Mouse (Mus musculus) heart, embryonic 10.5 days (tissue): ENCODE measurements around the gene Tmem56. TPM values are rescaled to one million over a fixed set of nuclear protein-coding genes. Genes with fewer than 3 reads are reported as not detected.
A peak's percentile ranks its signal among the peaks of the same experiment; 100 is the strongest.

Source experiments
- DNase-seq: peaks from one replicate; pipeline ENCODE4 v3.0.0-alpha.2; 2017; ENCODE audit warnings: low spot score
- H3K27ac ChIP-seq: fragments of 300-500 bp; sonication (generic); 2 replicates; pipeline ENCODE4 v1.5.1; 2016; ENCODE audit warnings: mild to moderate bottlenecking
- H3K27me3 ChIP-seq: fragments of 300-500 bp; sonication (generic); 2 replicates; pipeline ENCODE4 v1.6.1; 2016; ENCODE audit warnings: mild to moderate bottlenecking; ENCODE audit not compliant: poor library complexity, insufficient read depth, severe bottlenecking
- H3K36me3 ChIP-seq: fragments of 300-500 bp; sonication (generic); 2 replicates; pipeline ENCODE4 v1.6.1; 2016; ENCODE audit warnings: mild to moderate bottlenecking, moderate library complexity
- H3K4me1 ChIP-seq: fragments of 300-500 bp; sonication (generic); 2 replicates; pipeline ENCODE4 v1.6.1; 2016; ENCODE audit warnings: mild to moderate bottlenecking
- H3K4me3 ChIP-seq: fragments of 300-500 bp; sonication (generic); 2 replicates; pipeline ENCODE4 v1.5.1; 2016; ENCODE audit warnings: mild to moderate bottlenecking, moderate library complexity
- H3K9me3 ChIP-seq: fragments of 300-500 bp; sonication (generic); 2 replicates; pipeline ENCODE4 v1.6.1; 2016; ENCODE audit warnings: mild to moderate bottlenecking, moderate library complexity
- WGBS: fragments of 180-500 bp; shearing (Covaris S2); methylation state at CpG from one replicate; pipeline ENCODE4 v1.1.7; 2016; 5-methylcytosine and 5-hydroxymethylcytosine counted together
- polyA plus RNA-seq: library from polyadenylated mRNA; unstranded; fragments of >200 nt; fragmentation: Nextera tagmentation; extraction: Ambion mirVana; gene quantifications from 2 replicates; pipeline ENCODE4 v1.2.1, GENCODE M21; 2016

Gene Tmem56
- polyA plus RNA-seq, result 3.0 and 3.5 TPM in 2 replicates

DNA sequence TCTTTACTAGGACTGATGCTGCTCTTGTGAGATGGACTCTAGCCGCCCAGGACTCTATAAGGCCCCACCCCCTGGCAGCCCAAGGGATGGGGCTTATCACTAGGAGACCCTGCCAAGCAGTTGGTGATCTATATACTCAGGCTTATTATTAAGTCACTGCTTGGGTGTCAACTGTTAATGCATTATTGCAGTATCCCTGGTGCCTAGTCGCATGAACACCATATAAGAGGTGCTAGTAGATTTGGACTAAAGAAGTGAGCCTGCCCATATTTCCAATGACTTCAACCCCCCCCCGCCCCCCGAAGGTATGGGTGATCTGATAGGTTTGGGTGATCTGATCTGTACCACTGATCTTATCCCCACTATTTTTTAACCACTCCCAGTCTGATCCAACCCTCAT lies at the start of gene Tmem56:
Gene Tmem56 (minus strand): TSS at position 101 of the 400 bp plus-strand sequence.
- H3K36me3 ChIP-seq, result no peaks in the 10 kb centered on the region
- no peaks in the 10 kb centered on the region for H3K4me1 ChIP-seq
- no peak for DNase-seq
- no peak within 1 kb of the TSS for H3K4me3 ChIP-seq
- no peaks in the 10 kb centered on the region for H3K9me3 ChIP-seq
- WGBS, result 84% methylated on average over 4 of the region's 4 CpGs
- H3K27me3 ChIP-seq, result no peaks in the 10 kb centered on the region
- no peak within 1 kb of the TSS for H3K27ac ChIP-seq

DNA sequence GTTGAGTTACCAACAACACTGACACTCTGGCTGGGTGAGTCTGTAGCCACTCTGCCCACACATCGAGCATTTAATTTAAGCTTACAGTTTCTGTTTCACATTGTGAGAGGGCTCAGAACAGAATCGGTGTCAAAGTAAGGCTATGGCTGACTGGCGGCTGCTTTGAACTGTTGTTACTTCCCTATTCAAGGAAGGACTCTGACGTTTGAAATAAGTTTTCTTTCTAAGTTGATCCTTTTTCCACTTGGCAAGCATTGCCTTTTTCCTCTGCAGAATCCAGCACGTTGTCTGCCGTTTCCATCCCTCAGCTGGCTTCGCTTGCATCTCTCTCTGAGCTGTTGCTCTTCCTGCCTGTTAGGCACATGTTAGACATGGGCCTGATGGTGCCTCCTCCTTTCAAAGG lies 47.3 kb upstream of the Tmem56 start:
- Histone ChIP-seq H3K9me3 (no peaks in the 10 kb centered on the region), H3K27me3 (no peaks in the 10 kb centered on the region), H3K4me3 (no peak overlapping the region), H3K27ac (no peak overlapping the region), H3K36me3 (0 out of 2 replicates have a peak, but pooled peaks cover 3% of the 10 kb centered on the region), H3K4me1 (peaks cover 8% of the 10 kb centered on the region; the same call in 1 of the 2 replicates)
- DNase-seq, result no peak
- 83% methylated on average over 7 of the region's 7 CpGs for WGBS

DNA sequence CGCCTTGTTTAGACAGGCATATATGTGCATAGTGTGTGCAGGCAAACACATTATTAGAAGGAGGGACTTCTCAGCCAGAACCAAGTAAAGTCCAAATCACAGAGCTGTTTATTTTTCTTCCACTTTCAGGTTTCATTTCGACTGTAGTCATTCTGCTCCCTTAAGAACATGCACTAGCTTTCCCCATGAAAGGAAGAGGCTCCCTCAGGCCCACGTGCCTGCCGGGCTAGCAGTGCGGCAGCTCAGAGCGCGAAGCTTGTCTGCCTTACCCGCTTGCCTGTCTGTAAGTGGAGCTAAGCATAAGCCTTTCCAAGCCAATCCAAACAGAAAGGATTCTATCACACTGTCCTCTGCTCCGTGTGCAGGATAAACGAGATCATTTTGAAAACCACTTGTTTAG lies 46.7 kb upstream of the Tmem56 start:
- H3K9me3 ChIP-seq, result no peaks in the 10 kb centered on the region
- no peaks in the 10 kb centered on the region for H3K27me3 ChIP-seq
- H3K36me3 ChIP-seq, result 0 out of 2 replicates have a peak, but pooled peaks cover 3% of the 10 kb centered on the region
- no peak overlapping the region for H3K27ac ChIP-seq
- no peak for DNase-seq
- peaks cover 8% of the 10 kb centered on the region; the same call in 1 of the 2 replicates for H3K4me1 ChIP-seq
- 75% methylated on average over 10 of the region's 10 CpGs for WGBS
- H3K4me3 ChIP-seq, result no peak overlapping the region

DNA sequence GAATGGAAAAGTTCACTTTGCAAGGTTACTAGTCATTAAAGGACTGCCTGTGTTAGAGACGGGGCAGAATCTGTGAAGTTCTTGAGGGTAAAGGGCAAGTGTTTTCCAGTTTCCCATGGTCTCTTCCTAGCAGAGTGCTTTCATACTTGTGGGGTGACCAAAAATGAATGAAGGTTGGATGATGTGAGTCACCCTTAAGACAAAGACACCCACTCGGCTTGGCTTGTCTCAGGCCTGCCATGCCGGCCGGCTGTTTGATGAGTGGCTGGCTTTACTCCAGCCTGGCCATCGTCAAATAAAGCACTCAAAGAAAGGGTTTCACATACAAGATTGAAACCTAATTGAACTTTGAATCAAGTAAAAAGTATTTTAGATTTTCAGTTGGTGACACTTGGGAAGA lies 44.5 kb upstream of the Tmem56 start:
- Histone ChIP-seq H3K36me3 (peaks cover 17% of the 10 kb centered on the region), H3K4me3 (no peak overlapping the region), H3K9me3 (no peaks in the 10 kb centered on the region), H3K27me3 (no peaks in the 10 kb centered on the region), H3K27ac (no peak overlapping the region), H3K4me1 (no peaks in the 10 kb centered on the region)
- DNase-seq, result no peak
- 77% methylated on average over 5 of the region's 5 CpGs for WGBS

DNA sequence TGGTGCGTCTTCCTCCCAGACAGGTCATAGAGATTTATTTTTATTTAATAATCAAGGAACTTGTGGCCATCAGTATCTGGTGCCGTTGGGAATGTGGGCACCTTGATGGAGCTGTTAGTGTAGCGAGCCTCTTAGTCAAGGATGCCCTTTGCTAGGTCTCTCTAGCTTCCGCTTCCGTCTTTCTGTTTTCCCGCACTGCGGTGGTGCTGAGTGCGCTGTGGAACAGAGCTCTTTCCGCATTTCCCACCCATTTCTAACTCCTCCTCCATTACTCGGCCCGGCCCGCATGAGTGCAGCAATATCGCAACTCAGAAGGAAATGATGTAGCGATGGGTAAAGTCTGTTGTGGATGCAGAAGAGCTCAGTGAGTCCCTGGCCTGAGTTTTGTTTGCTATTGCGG lies 40.5 kb upstream of the Tmem56 start:
- Histone ChIP-seq H3K4me1 (no peaks in the 10 kb centered on the region), H3K9me3 (no peaks in the 10 kb centered on the region), H3K27ac (no peak overlapping the region), H3K27me3 (no peaks in the 10 kb centered on the region), H3K36me3 (peaks cover 22% of the 10 kb centered on the region), H3K4me3 (no peak overlapping the region)
- peak; percentile 64 for DNase-seq
- WGBS, result 93% methylated on average over 15 of the region's 15 CpGs

DNA sequence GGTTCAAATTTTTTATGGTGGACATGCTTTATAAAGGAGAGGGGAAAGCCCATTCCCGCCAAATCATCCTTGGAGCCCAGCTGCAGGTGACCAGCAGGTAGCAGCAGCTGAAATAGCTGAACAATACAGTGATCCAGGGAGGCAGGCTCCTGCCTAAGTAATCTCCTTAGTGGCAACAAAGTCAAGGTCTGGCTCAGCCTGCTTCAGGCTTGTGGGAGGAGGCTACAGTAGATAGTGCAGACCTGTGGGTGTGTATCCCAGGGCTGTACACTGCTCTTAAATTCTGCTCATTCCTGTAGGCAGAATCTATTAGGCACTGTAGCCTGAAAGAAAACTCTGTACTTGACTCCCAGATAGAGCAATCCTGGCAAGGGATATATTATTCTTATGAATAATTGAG lies 38.0 kb upstream of the Tmem56 start:
- DNase-seq, result peak; percentile 35
- Histone ChIP-seq H3K27ac (no peak overlapping the region), H3K9me3 (no peaks in the 10 kb centered on the region), H3K36me3 (peaks cover 24% of the 10 kb centered on the region), H3K4me3 (no peak overlapping the region), H3K27me3 (no peaks in the 10 kb centered on the region), H3K4me1 (no peaks in the 10 kb centered on the region)
- 85% methylated on average over 1 of the region's 1 CpGs for WGBS

DNA sequence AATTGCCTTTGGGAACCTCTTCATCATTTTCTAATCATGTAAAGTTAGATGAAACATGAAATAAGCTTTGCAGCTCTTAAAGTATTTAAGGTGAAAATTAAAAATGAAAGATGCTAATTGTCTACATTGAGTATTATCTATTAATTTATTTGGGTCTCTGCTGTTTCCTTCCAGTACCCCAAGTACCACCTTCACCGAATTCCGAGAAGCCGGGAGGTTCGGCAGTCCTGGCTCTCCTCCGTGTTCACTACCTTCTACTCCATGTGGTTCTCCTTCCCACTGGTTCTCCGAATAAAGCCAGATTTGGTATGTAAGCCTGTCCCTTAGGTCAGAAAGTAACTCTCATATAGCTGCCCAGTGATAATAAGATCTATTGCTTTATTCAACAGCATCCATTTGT lies 37.0 kb upstream of the Tmem56 start:
- no peak overlapping the region for H3K27ac ChIP-seq
- H3K4me1 ChIP-seq, result no peaks in the 10 kb centered on the region
- peaks cover 30% of the 10 kb centered on the region for H3K36me3 ChIP-seq
- H3K9me3 ChIP-seq, result no peaks in the 10 kb centered on the region
- DNase-seq, result peak; percentile 53
- H3K27me3 ChIP-seq, result no peaks in the 10 kb centered on the region
- 92% methylated on average over 6 of the region's 6 CpGs for WGBS
- H3K4me3 ChIP-seq, result no peak overlapping the region

DNA sequence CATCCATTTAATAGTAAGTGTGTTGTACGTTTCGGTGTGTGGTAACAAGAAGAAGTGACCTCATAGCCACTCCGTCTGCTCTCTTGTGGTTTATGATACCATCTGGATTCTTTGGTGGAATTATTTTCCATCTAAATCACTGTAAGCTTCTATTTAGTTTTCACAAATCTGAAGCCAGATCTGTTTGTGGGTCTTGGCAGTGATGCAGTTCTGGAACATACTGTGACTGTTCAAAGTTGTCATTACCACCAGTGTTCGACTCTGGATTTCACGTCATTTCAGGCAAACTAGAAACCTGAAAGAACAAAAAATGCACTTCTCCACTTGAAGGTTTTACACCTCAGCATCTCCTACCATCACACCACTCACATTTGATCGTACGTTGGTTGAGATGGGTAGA lies 32.6 kb upstream of the Tmem56 start:
- DNase-seq, result peak; percentile 17
- Histone ChIP-seq H3K4me1 (peaks cover 11% of the 10 kb centered on the region; the same call in 1 of the 2 replicates), H3K36me3 (0 out of 2 replicates have a peak, but pooled peaks cover 8% of the 10 kb centered on the region), H3K27me3 (no peaks in the 10 kb centered on the region), H3K9me3 (no peaks in the 10 kb centered on the region), H3K27ac (no peak overlapping the region), H3K4me3 (no peak overlapping the region)
- WGBS, result 96% methylated on average over 7 of the region's 7 CpGs

DNA sequence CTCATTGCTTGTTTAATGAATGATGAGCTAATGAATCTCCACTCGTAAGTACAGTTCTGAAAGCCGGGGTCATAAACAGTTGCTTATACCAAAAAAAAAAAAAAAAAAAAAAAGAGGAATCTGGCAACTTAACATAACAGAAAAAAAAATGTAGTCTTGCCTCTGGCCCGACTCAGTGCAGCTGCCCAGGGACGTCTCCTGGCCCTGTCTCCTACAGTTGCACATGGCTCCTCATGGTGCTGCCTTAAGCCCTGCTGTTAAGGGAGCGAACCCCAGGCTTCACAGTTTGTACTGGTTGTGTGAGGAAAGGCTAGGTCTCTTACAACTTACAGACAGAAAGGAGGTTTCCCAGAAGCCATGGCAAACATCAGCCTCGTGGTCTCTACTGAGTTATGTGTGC lies 31.3 kb upstream of the Tmem56 start:
- Histone ChIP-seq H3K36me3 (0 out of 2 replicates have a peak, but pooled peaks cover 8% of the 10 kb centered on the region), H3K9me3 (no peaks in the 10 kb centered on the region), H3K4me3 (no peak overlapping the region), H3K27ac (no peak overlapping the region), H3K27me3 (no peaks in the 10 kb centered on the region), H3K4me1 (peaks cover 11% of the 10 kb centered on the region; the same call in 1 of the 2 replicates)
- peak; percentile 38 for DNase-seq
- WGBS, result 84% methylated on average over 6 of the region's 6 CpGs

DNA sequence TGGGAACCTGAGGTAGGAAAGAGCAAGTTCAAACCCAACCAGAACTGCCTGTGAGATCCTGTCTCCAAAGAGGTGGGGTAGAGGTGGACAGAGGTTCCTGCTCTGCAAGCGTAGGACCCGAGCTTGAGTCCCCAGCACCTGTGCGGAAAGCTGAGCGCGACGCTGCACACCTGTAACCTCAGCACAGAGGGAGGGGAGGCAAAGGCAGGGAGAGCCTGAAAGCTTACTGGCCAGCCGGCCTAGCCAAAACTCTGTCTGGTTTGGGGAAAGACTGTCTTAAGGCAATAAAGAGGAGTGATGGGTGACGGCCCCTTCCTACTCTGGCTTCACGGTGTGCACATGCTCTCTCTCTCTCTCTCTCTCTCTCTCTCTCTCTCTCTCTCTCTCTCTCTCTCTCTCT lies 30.1 kb upstream of the Tmem56 start:
- WGBS, result 75% methylated on average over 9 of the region's 9 CpGs
- peak; percentile 67 for DNase-seq
- Histone ChIP-seq H3K4me1 (peaks cover 11% of the 10 kb centered on the region; the same call in 1 of the 2 replicates), H3K36me3 (0 out of 2 replicates have a peak, but pooled peaks cover 8% of the 10 kb centered on the region), H3K27ac (no peak overlapping the region), H3K27me3 (no peaks in the 10 kb centered on the region), H3K4me3 (no peak overlapping the region), H3K9me3 (no peaks in the 10 kb centered on the region)

DNA sequence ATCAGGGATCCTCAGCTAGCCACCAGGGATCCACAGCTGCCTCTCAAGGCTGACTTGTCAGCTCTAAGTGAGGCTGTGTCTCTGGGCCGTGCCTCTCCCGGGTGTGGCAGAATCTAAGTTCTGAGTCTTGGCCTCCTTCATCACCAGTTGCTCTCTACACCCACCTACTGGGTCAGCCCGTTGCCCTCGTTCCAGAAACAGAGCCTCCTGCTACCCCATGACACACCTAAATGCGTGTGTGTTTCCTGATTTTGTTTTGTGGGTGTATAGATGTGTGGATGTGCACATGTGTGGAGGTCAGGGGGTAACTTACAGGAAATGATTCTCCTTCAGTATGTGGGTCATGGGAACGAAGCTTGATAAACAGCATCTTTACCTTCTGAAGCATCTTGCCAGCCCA lies 29.5 kb upstream of the Tmem56 start:
- WGBS, result 84% methylated on average over 6 of the region's 6 CpGs
- peaks cover 11% of the 10 kb centered on the region; the same call in 1 of the 2 replicates for H3K4me1 ChIP-seq
- H3K36me3 ChIP-seq, result 0 out of 2 replicates have a peak, but pooled peaks cover 8% of the 10 kb centered on the region
- H3K27ac ChIP-seq, result no peak overlapping the region
- no peak overlapping the region for H3K4me3 ChIP-seq
- DNase-seq, result peak; percentile 74
- no peaks in the 10 kb centered on the region for H3K27me3 ChIP-seq
- no peaks in the 10 kb centered on the region for H3K9me3 ChIP-seq

DNA sequence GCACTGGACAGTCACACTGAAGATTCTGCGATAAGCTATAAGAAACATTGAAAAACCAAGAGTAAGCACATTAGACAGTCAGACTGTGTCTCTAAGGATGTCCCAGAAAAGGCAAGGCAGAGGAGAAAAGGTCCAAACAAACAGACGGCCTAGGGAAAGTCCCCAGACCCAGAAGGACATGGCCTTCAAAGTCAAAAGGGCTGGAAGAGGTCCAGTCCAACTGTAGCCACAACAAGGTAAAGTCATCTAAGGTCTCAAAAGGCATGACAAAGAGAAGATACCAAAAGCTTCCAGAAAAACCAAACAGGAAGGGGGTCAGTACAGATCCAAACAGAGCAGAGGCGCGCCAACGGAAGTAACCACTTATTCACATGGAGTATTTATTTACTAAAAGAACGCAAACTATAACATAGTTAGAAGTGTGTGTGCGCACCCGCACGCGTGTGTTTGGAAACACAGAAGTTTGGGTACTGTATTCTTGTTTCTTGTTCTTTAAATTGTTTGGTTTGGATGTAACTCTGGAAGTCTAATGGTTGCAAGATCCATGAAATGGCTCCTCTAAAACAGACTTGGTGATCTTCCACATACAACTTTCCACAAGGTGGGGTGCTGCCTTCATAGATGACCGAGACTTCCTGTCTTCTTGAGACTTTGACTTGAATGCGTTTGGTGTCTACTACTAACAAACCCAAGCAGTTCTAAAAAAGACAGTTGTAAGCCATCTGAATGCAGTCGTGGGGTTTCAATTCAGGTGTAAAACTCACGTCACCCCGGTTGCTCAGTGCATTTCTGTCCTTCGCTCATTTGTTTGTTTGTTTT lies 27.2 kb upstream of the Tmem56 start:
- no peak overlapping the region for H3K27ac ChIP-seq
- peaks cover 10% of the 10 kb centered on the region; the same call in 1 of the 2 replicates for H3K36me3 ChIP-seq
- 89% methylated on average over 16 of the region's 16 CpGs for WGBS
- no peaks in the 10 kb centered on the region for H3K9me3 ChIP-seq
- no peaks in the 10 kb centered on the region for H3K27me3 ChIP-seq
- peak; percentile 57 for DNase-seq
- no peak overlapping the region for H3K4me3 ChIP-seq
- peaks cover 11% of the 10 kb centered on the region; the same call in 1 of the 2 replicates for H3K4me1 ChIP-seq

DNA sequence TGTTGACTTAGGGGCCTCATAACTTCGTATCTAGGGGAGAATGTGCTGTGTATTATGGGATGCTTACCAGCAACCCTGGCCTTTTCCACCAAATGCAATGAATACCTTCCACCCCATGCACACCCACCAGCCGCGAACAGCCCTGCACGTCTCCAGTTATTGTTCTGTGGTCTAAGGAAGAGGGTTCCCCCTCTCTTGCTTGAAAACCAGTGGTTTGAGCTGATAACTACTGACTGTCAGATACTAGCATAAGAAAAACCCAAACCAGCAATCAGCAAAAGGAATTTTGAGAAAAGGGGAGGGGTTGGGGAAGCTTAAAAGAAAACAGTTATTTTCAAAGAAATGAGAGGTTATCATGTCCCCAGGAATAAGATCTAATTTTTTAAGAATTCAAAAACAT lies 26.5 kb upstream of the Tmem56 start:
- Histone ChIP-seq H3K27ac (no peak overlapping the region), H3K4me3 (no peak overlapping the region), H3K9me3 (no peaks in the 10 kb centered on the region), H3K36me3 (peaks cover 10% of the 10 kb centered on the region; the same call in 1 of the 2 replicates), H3K27me3 (no peaks in the 10 kb centered on the region), H3K4me1 (peaks cover 11% of the 10 kb centered on the region; the same call in 1 of the 2 replicates)
- 85% methylated on average over 4 of the region's 4 CpGs for WGBS
- DNase-seq, result peak; percentile 47
